Mouse (Mus musculus) kidney, postnatal 0 days (tissue): ENCODE results near the gene Rpl21. TPM values are rescaled to one million over a fixed set of nuclear protein-coding genes. Genes with fewer than 3 reads are reported as not detected.

ENCODE experiments used
- ATAC-seq: fragments of 200-750 bp; cut with Nextera tagmentation; replicated peaks from 2 replicates; pipeline ENCODE4 v1.8.0; 2017; ENCODE audit warnings: low read depth, moderate number of reproducible peaks, moderate TSS enrichment, moderate library complexity; ENCODE audit not compliant: low FRiP score
- DNase-seq: peaks from one replicate; pipeline ENCODE4 v3.0.0-alpha.2; 2016; ENCODE audit warnings: low spot score
- H3K27ac ChIP-seq: fragments of 300-500 bp; sonication (generic); 2 replicates; pipeline ENCODE4 v1.5.1; 2014; ENCODE audit warnings: mild to moderate bottlenecking
- H3K27me3 ChIP-seq: fragments of 300-500 bp; sonication (generic); 2 replicates; pipeline ENCODE4 v1.6.1; 2014; ENCODE audit warnings: low read length, mixed read lengths; ENCODE audit not compliant: insufficient read depth
- H3K36me3 ChIP-seq: fragments of 300-500 bp; sonication (generic); 2 replicates; pipeline ENCODE4 v1.6.1; 2014; ENCODE audit warnings: low read length, mixed read lengths; ENCODE audit not compliant: insufficient read depth
- H3K4me1 ChIP-seq: fragments of 300-500 bp; sonication (generic); replicated peaks from 2 replicates; pipeline ENCODE4 v1.6.1; 2014; ENCODE audit warnings: antibody characterized with exemption, low read length, mixed read lengths; ENCODE audit not compliant: insufficient read depth
- H3K4me2 ChIP-seq: fragments of 300-500 bp; sonication (generic); 2 replicates; pipeline ENCODE4 v1.6.1; 2014; ENCODE audit warnings: mild to moderate bottlenecking, low read length, moderate library complexity, mixed read lengths
- H3K4me3 ChIP-seq: fragments of 300-500 bp; sonication (generic); replicated peaks from 2 replicates; pipeline ENCODE4 v1.5.1; 2014; ENCODE audit warnings: low read depth, low read length
- H3K9ac ChIP-seq: fragments of 300-500 bp; sonication (generic); 2 replicates; pipeline ENCODE4 v1.6.1; 2014; ENCODE audit warnings: low read depth, low read length
- H3K9me3 ChIP-seq: fragments of 300-500 bp; sonication (generic); replicated peaks from 2 replicates; pipeline ENCODE4 v1.6.1; 2016; ENCODE audit warnings: low read length, inconsistent platforms, mixed read lengths
- CTCF ChIP-seq: IDR thresholded peaks from 2 replicates; pipeline ENCODE4 v1.5.1; 2016; ENCODE audit warnings: antibody characterized with exemption, low read depth, mild to moderate bottlenecking, moderate library complexity
- WGBS: fragments of 180-500 bp; shearing (Covaris S2); extraction: QIAGEN DNeasy Blood & Tissue Kit; methylation state at CpG from one replicate; pipeline ENCODE4 v1.1.7; 2014; 5-methylcytosine and 5-hydroxymethylcytosine counted together
- polyA plus RNA-seq: library from polyadenylated mRNA; unstranded; fragments of >200 nt; fragmentation: Nextera tagmentation; extraction: Ambion mirVana; gene quantifications from 2 replicates; pipeline ENCODE4 v1.2.1, GENCODE M21; 2015

Gene Rpl21
- polyA plus RNA-seq, 1 experiment from 2014 or later: 688 TPM

- Histone ChIP-seq H3K9ac (no peak overlapping the region), H3K4me1 (no peaks in the 10 kb centered on the region), H3K9me3 (no peaks in the 10 kb centered on the region), H3K27ac (no peak overlapping the region), H3K27me3 (no peaks in the 10 kb centered on the region), H3K36me3 (no peaks in the 10 kb centered on the region), H3K4me2 (no peak overlapping the region), H3K4me3 (no peak overlapping the region)
- DNase-seq (no peak), ATAC-seq (no peak)
- no peak for TF ChIP-seq CTCF
- 44% methylated on average over 8 of the region's 8 CpGs for WGBS
Measured at GRCm38 (mm10) chr5:146806004-146806430, 26.7 kb upstream of the Rpl21 start.

DNA sequence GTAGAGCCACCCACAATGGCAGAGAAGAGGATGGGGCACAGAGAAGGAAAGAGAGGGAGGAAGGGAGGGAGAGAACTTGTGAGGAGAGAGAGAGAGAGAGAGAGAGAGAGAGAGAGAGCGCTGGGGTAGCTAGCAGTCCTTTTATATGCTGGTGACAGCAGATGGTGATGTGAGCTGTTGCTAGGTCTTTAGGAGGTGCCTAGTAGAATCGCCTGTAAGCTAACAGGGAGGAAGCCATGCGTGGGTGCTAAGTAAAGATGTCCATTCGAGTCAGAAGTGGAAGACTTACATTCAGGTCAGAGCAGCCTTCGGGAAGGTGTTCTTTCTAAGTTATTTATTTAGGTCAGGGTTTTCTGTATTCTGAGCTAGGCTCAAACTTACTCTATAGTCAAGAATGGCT is 22.7 kb upstream of the Rpl21 start:
- H3K27ac ChIP-seq: no peak overlapping the region
- WGBS: 66% methylated on average over 5 of the region's 5 CpGs
- ATAC-seq: no peak
- TF ChIP-seq CTCF: no peak
- H3K27me3 ChIP-seq: no peaks in the 10 kb centered on the region
- no peaks in the 10 kb centered on the region for H3K36me3 ChIP-seq
- H3K4me2 ChIP-seq: no peak overlapping the region
- H3K4me3 ChIP-seq: no peak overlapping the region
- H3K9me3 ChIP-seq: no peaks in the 10 kb centered on the region
- no peak overlapping the region for H3K9ac ChIP-seq
- no peaks in the 10 kb centered on the region for H3K4me1 ChIP-seq
- DNase-seq: no peak

DNA sequence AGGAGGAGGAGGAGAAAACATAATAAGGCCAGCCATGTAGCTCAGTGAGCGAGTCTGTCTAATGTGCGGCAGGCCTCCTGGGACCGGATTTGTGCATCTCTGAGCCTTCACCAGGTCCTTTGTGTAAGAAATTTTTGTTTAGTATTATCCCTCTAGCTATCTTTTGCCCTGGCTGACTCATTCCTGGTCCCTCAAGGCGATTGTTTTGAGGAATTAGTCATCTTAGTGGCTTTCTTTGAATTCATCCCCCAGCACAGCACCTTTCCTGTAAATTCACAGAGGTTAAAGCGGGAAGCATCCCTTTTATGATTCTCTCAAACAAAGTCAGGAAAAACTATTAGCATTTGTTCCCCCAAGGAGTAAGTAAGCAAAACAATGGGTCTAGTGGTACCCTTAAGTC is 19.8 kb upstream of the Rpl21 start:
- H3K27me3 ChIP-seq: no peaks in the 10 kb centered on the region
- no peak overlapping the region for H3K4me3 ChIP-seq
- DNase-seq (no peak), ATAC-seq (no peak)
- H3K9me3 ChIP-seq: no peaks in the 10 kb centered on the region
- no peaks in the 10 kb centered on the region for H3K4me1 ChIP-seq
- H3K4me2 ChIP-seq: no peak overlapping the region
- 89% methylated on average over 5 of the region's 5 CpGs for WGBS
- no peak overlapping the region for H3K27ac ChIP-seq
- no peaks in the 10 kb centered on the region for H3K36me3 ChIP-seq
- no peak for TF ChIP-seq CTCF
- no peak overlapping the region for H3K9ac ChIP-seq

DNA sequence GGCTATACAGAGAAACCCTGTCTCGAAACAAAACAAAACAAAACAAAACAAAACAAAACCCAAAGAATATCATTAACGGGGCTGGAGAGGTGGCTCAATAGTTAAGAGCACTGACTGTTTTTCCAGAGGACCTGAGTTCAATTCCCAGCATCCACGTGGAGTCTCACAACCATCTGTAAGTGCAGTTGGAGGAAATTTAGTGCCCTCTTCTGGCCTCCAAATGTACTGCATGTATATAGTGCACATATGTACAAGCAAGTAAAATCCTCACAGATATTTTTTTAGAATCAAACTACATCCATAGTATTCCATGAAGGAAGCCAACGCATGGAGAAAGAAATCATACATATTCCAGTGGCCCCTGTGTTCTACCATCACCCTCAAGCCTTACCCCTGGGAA is 19.3 kb upstream of the Rpl21 start:
- ATAC-seq (no peak), DNase-seq (no peak)
- Histone ChIP-seq H3K9me3 (no peaks in the 10 kb centered on the region), H3K9ac (no peak overlapping the region), H3K4me2 (no peak overlapping the region), H3K27me3 (no peaks in the 10 kb centered on the region), H3K27ac (no peak overlapping the region), H3K36me3 (no peaks in the 10 kb centered on the region), H3K4me1 (no peaks in the 10 kb centered on the region), H3K4me3 (no peak overlapping the region)
- peak; percentile 34; the same call in 1 of the 2 replicates for TF ChIP-seq CTCF
- WGBS: 86% methylated on average over 4 of the region's 4 CpGs

- Histone ChIP-seq H3K9ac (no peak overlapping the region), H3K9me3 (no peaks in the 10 kb centered on the region), H3K27me3 (no peaks in the 10 kb centered on the region), H3K36me3 (no peaks in the 10 kb centered on the region), H3K4me1 (0 out of 2 replicates have a peak, but pooled peaks cover 3% of the 10 kb centered on the region), H3K4me3 (no peak overlapping the region), H3K4me2 (no peak overlapping the region), H3K27ac (no peak overlapping the region)
- TF ChIP-seq CTCF: no peak
- no peak for ATAC-seq
- WGBS: 78% methylated on average over 4 of the region's 4 CpGs
- DNase-seq: no peak
Measured at GRCm38 (mm10) chr5:146815394-146815793, 17.3 kb upstream of the Rpl21 start.

GRCm38 (mm10) chr5:146817583-146817982 is 15.1 kb upstream of the Rpl21 start:
- 87% methylated on average over 8 of the region's 8 CpGs for WGBS
- no peak for TF ChIP-seq CTCF
- ATAC-seq: no peak

GRCm38 (mm10) chr5:146818906-146819623 is 13.6 kb upstream of the Rpl21 start:
- no peak for ATAC-seq
- Histone ChIP-seq H3K4me2 (no peak overlapping the region), H3K27ac (no peak overlapping the region), H3K27me3 (no peaks in the 10 kb centered on the region), H3K9ac (no peak overlapping the region), H3K36me3 (no peaks in the 10 kb centered on the region), H3K4me1 (0 out of 2 replicates have a peak, but pooled peaks cover 3% of the 10 kb centered on the region), H3K4me3 (no peak overlapping the region), H3K9me3 (no peaks in the 10 kb centered on the region)
- DNase-seq: peak; percentile 24
- TF ChIP-seq CTCF: no peak
- WGBS: 64% methylated on average over 8 of the region's 8 CpGs

More at GRCm38 (mm10) chr5:146817583-146817982, 15.1 kb upstream of the Rpl21 start:
- Histone ChIP-seq H3K9me3 (no peaks in the 10 kb centered on the region), H3K27me3 (no peaks in the 10 kb centered on the region), H3K4me3 (no peak overlapping the region), H3K36me3 (no peaks in the 10 kb centered on the region), H3K27ac (no peak overlapping the region), H3K9ac (no peak overlapping the region), H3K4me2 (no peak overlapping the region), H3K4me1 (0 out of 2 replicates have a peak, but pooled peaks cover 3% of the 10 kb centered on the region)
- DNase-seq: no peak
